Mouse (Mus musculus) cerebellum, adult 2 months (tissue): Measurements from ENCODE around the gene Fbxo36.

Experiments
- CTCF ChIP-seq: fragments of 200-500 bp; IDR thresholded peaks from 2 replicates; pipeline ENCODE4 v1.5.1; 2011; ENCODE audit warnings: low read depth, mild to moderate bottlenecking, control low read depth, low read length, moderate library complexity, borderline replicate concordance; ENCODE audit not compliant: insufficient read depth
- POLR2A ChIP-seq: fragments of 200-500 bp; IDR thresholded peaks from 2 replicates; pipeline ENCODE4 v1.6.1; 2011; ENCODE audit warnings: low read length, control low read depth, borderline replicate concordance; ENCODE audit not compliant: insufficient read depth

DNA sequence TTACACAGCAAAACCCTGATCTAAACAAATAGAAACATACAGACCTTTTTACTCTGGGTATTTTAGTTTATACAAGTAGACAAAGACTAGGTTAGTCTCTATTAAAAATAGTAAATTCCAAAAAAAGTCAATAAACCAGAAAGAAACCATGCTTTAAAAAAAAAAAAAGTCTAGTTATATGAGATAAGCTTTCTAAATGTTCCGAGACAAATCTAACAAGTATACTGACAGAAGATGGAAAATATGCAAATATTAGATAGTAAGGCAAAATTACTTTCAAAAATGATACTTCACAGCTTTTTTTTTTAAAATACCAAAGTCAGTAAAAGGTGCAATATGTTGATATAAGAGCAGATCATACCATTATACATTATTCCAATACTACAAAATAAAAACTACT lies 22.0 kb upstream of the Fbxo36 start:
- TF ChIP-seq CTCF, result no peak
- no peak for TF ChIP-seq POLR2A
